Mouse (Mus musculus) spleen, adult 2 months (tissue): ENCODE results near the gene Cryga.

Experiments used
- CTCF ChIP-seq: fragments of 200-500 bp; IDR thresholded peaks from 2 replicates; pipeline ENCODE4 v1.5.1; 2011; ENCODE audit warnings: mild to moderate bottlenecking, inconsistent platforms; ENCODE audit not compliant: insufficient read depth, insufficient read length, insufficient replicate concordance; ENCODE audit errors: extremely low read depth
- POLR2A ChIP-seq: fragments of 200-500 bp; IDR thresholded peaks from 2 replicates; pipeline ENCODE4 v1.6.1; 2011; ENCODE audit warnings: low read depth, low read length, inconsistent platforms

- TF ChIP-seq CTCF (no peak), POLR2A (no peak)
Measured at GRCm38 (mm10) chr1:65109196-65109595, 6.0 kb upstream of the Cryga start.
